Mouse (Mus musculus) lung, postnatal 10 days (tissue): ENCODE results near the gene Ppp1r12b.

Experiments used
- DNase-seq: peaks from one replicate; pipeline ENCODE4 v3.0.0; 2021

The Ppp1r12b gene

GRCm38 (mm10) chr1:134713421-134713969 is 242.2 kb downstream of the Ppp1r12b start:
- DNase-seq, result peak; percentile 41

GRCm38 (mm10) chr1:134712781-134713299 is 242.9 kb downstream of the Ppp1r12b start:
- no peak for DNase-seq

GRCm38 (mm10) chr1:134711653-134712052 is 244.1 kb downstream of the Ppp1r12b start:
- DNase-seq, result no peak

- no peak for DNase-seq
These were observed 244.7 kb downstream of the Ppp1r12b start for GRCm38 (mm10) chr1:134711061-134711460.

- DNase-seq, result no peak
These were observed 246.1 kb downstream of the Ppp1r12b start for GRCm38 (mm10) chr1:134709411-134710306.

- peak; percentile 44 for DNase-seq
These were observed 246.8 kb downstream of the Ppp1r12b start for GRCm38 (mm10) chr1:134708801-134709385.

GRCm38 (mm10) chr1:134708274-134708673 is 247.5 kb downstream of the Ppp1r12b start:
- DNase-seq, result no peak

GRCm38 (mm10) chr1:134707516-134707915 is 248.2 kb downstream of the Ppp1r12b start:
- no peak for DNase-seq

- DNase-seq, result no peak
These were observed 249.2 kb downstream of the Ppp1r12b start for GRCm38 (mm10) chr1:134706549-134706948.
